Mouse (Mus musculus) megakaryocyte, embryonic 14.5 days (primary cell): Measurements from ENCODE around the gene Rbm28. TPM values are rescaled to one million over a fixed set of nuclear protein-coding genes. Genes with fewer than 3 reads are reported as not detected.

Experiments
- H3K27me3 ChIP-seq: replicated peaks from 2 replicates; pipeline ENCODE3; 2012; ENCODE audit warnings: inconsistent platforms
- H3K36me3 ChIP-seq: replicated peaks from 2 replicates; pipeline ENCODE3; 2012; ENCODE audit warnings: low read length, inconsistent platforms, mixed read lengths
- H3K4me1 ChIP-seq: 2 replicates; pipeline ENCODE4 v1.6.1; 2012; ENCODE audit warnings: inconsistent platforms
- H3K4me3 ChIP-seq: replicated peaks from 2 replicates; pipeline ENCODE3; 2012; ENCODE audit warnings: moderate library complexity, mild to moderate bottlenecking, inconsistent platforms
- H3K9me3 ChIP-seq: 2 replicates; pipeline ENCODE4 v1.6.1; 2012; ENCODE audit warnings: inconsistent platforms
- FLI1 ChIP-seq: IDR thresholded peaks from 2 replicates; pipeline ENCODE4 v1.6.1; 2012; ENCODE audit warnings: low read length, inconsistent platforms, mixed read lengths
- GATA1 ChIP-seq: IDR thresholded peaks from 3 replicates; pipeline ENCODE4 v1.6.1; 2012; ENCODE audit warnings: mixed read lengths, low read length, inconsistent platforms, borderline replicate concordance
- polyA plus RNA-seq: library from polyadenylated mRNA; stranded (reverse); fragments of >175 nt; gene quantifications from 2 replicates; pipeline ENCODE4 v1.2.3, GENCODE M21; 2012; ENCODE audit warnings: low replicate concordance; ENCODE audit not compliant: insufficient read depth

The Rbm28 gene
- polyA plus RNA-seq, 1 experiment: 10.4 TPM

- Histone ChIP-seq H3K4me3 (no peak overlapping the region), H3K9me3 (no peaks in the 10 kb centered on the region), H3K27me3 (peaks cover 27% of the 10 kb centered on the region), H3K36me3 (no peaks in the 10 kb centered on the region), H3K4me1 (peaks cover under 1% of the 10 kb centered on the region; the same call in 1 of the 2 replicates)
- no peak for TF ChIP-seq GATA1
- TF ChIP-seq FLI1: no peak
Measured at GRCm38 (mm10) chr6:29082776-29083354, 81.9 kb downstream of the Rbm28 start.

GRCm38 (mm10) chr6:29081826-29082363, 82.9 kb downstream of the Rbm28 start:
- Histone ChIP-seq H3K36me3 (no peaks in the 10 kb centered on the region), H3K27me3 (peaks cover 31% of the 10 kb centered on the region), H3K4me1 (no peaks in the 10 kb centered on the region), H3K4me3 (no peak overlapping the region), H3K9me3 (no peaks in the 10 kb centered on the region)
- TF ChIP-seq GATA1 (no peak), FLI1 (no peak)

GRCm38 (mm10) chr6:29079291-29079690, 85.5 kb downstream of the Rbm28 start:
- H3K27me3 ChIP-seq: peaks cover 41% of the 10 kb centered on the region
- no peak for TF ChIP-seq FLI1
- TF ChIP-seq GATA1: no peak
- no peak overlapping the region for H3K4me3 ChIP-seq
- no peaks in the 10 kb centered on the region for H3K36me3 ChIP-seq
- H3K4me1 ChIP-seq: no peaks in the 10 kb centered on the region
- no peaks in the 10 kb centered on the region for H3K9me3 ChIP-seq

- TF ChIP-seq GATA1 (no peak), FLI1 (no peak)
- no peaks in the 10 kb centered on the region for H3K4me1 ChIP-seq
- H3K4me3 ChIP-seq: no peak overlapping the region
- no peaks in the 10 kb centered on the region for H3K9me3 ChIP-seq
- H3K27me3 ChIP-seq: peaks cover 35% of the 10 kb centered on the region
- no peaks in the 10 kb centered on the region for H3K36me3 ChIP-seq
Measured at GRCm38 (mm10) chr6:29074133-29074469, 90.7 kb downstream of the Rbm28 start.

Other genes with a start within 250 kb of the Rbm28 start
- not detected in 2 replicates for gene Lep, start 104.8 kb downstream of the Rbm28 start, polyA plus RNA-seq
- gene Prrt4, start 14.6 kb upstream of the Rbm28 start, polyA plus RNA-seq: 36.9 and 51.1 TPM in 2 replicates
- 281 and 443 TPM in 2 replicates for gene Impdh1, start 51.4 kb upstream of the Rbm28 start, polyA plus RNA-seq
- 14.3 and 43.1 TPM in 2 replicates for gene Hilpda, start 107.5 kb upstream of the Rbm28 start, polyA plus RNA-seq
- not detected in 2 replicates for gene Fam71f2, start 114.6 kb upstream of the Rbm28 start, polyA plus RNA-seq
- not detected in 2 replicates for gene Fam71f1, start 154.1 kb upstream of the Rbm28 start, polyA plus RNA-seq
- gene Calu, start 183.1 kb upstream of the Rbm28 start, polyA plus RNA-seq: 6.4 and 8.2 TPM in 2 replicates
- gene Opn1sw, start 223.5 kb upstream of the Rbm28 start, polyA plus RNA-seq: not detected in 2 replicates
- gene Ccdc136, start 231.3 kb upstream of the Rbm28 start, polyA plus RNA-seq: not detected in 2 replicates